ENCODE assay signal across 17 mouse cellular contexts in the genomic region with DNA sequence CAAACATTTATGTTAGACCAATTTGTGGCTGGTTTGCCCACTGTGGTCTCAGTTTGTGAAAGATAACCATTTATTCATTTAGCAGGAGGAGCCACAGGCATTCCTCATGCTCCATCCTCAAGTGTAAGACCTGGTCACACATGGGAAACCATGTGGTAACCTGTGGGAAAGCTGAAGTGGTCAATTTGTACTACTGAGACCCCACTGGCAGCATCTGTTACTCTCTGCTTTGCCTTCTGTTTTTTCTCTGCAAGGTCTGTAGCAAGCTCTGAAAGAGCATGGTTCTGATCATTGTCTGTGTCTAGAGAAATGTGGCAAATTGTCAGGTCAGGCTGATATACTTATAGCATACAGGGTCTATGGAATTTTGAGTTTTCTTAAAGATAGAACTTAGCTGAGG.
DNase-seq lines count a peak whose midpoint lies in the region; ATAC-seq and TF ChIP-seq lines count a peak whose summit lies in the region.
"Had no signal": no experiment of that assay in that cellular context is flagged by ENCODE, and none has a peak within 500 bp of the region (broad histone marks: within the 10 kb centered on the region; RNA-seq: fewer than 3 reads in every experiment).

No protein-coding gene starts in this region.

- no peak overlapping the region for H3K4me2 ChIP-seq in hindbrain, postnatal 0 days (ENCODE audit: low read depth, low read length)
- H3K4me2 ChIP-seq in hindbrain, embryonic 12.5 days (replicated peaks): no peak overlapping the region
- H3K4me2 ChIP-seq: embryonic facial prominence, embryonic 13.5 days; embryonic facial prominence, embryonic 15.5 days; forebrain, embryonic 12.5 days had no signal

- H3K9ac ChIP-seq in hindbrain, postnatal 0 days (replicated peaks; ENCODE audit: low read length): no peak overlapping the region
- no peak overlapping the region for H3K9ac ChIP-seq in hindbrain, embryonic 12.5 days
- H3K9ac ChIP-seq: embryonic facial prominence, embryonic 13.5 days; embryonic facial prominence, embryonic 15.5 days; forebrain, embryonic 12.5 days had no signal

- H3K9me3 ChIP-seq in hindbrain, postnatal 0 days (ENCODE audit: low read length): no peaks in the 10 kb centered on the region
- no peaks in the 10 kb centered on the region for H3K9me3 ChIP-seq in hindbrain, embryonic 12.5 days (replicated peaks)
- H3K9me3 ChIP-seq: embryonic facial prominence, embryonic 13.5 days; embryonic facial prominence, embryonic 15.5 days; forebrain, embryonic 10.5 days; forebrain, embryonic 12.5 days had no signal

- no peak overlapping the region for H3K4me3 ChIP-seq in hindbrain, postnatal 0 days (ENCODE audit: low read length)
- no peak overlapping the region for H3K4me3 ChIP-seq in hindbrain, embryonic 12.5 days
- H3K4me3 ChIP-seq: embryonic facial prominence, embryonic 13.5 days; embryonic facial prominence, embryonic 15.5 days; erythroblast, embryonic 14.5 days; forebrain, embryonic 10.5 days; forebrain, embryonic 12.5 days had no signal

- no peaks in the 10 kb centered on the region for H3K27me3 ChIP-seq in hindbrain, postnatal 0 days (ENCODE audit: insufficient read depth, low read length)
- H3K27me3 ChIP-seq in hindbrain, embryonic 12.5 days: no peaks in the 10 kb centered on the region
- H3K27me3 ChIP-seq: embryonic facial prominence, embryonic 13.5 days; embryonic facial prominence, embryonic 15.5 days; forebrain, embryonic 12.5 days had no signal

- H3K36me3 ChIP-seq in hindbrain, postnatal 0 days (ENCODE audit: insufficient read depth, low read length): no peaks in the 10 kb centered on the region
- no peaks in the 10 kb centered on the region for H3K36me3 ChIP-seq in hindbrain, embryonic 12.5 days
- H3K36me3 ChIP-seq: embryonic facial prominence, embryonic 13.5 days; embryonic facial prominence, embryonic 15.5 days; forebrain, embryonic 10.5 days; forebrain, embryonic 12.5 days had no signal

- H3K27ac ChIP-seq in hindbrain, postnatal 0 days: no peak overlapping the region
- no peak overlapping the region for H3K27ac ChIP-seq in hindbrain, embryonic 12.5 days
- H3K27ac ChIP-seq: embryonic facial prominence, embryonic 13.5 days; embryonic facial prominence, embryonic 15.5 days; forebrain, embryonic 10.5 days; forebrain, embryonic 12.5 days had no signal

- ATAC-seq in hindbrain, postnatal 0 days: no peak; the same call in 1 of the 2 replicates
- no peak for ATAC-seq in hindbrain, embryonic 12.5 days (ENCODE audit: low FRiP score)

- H3K4me1 ChIP-seq in hindbrain, postnatal 0 days (ENCODE audit: insufficient read depth, low read length): no peaks in the 10 kb centered on the region
- no peaks in the 10 kb centered on the region for H3K4me1 ChIP-seq in hindbrain, embryonic 12.5 days
- H3K4me1 ChIP-seq: embryonic facial prominence, embryonic 13.5 days; embryonic facial prominence, embryonic 15.5 days; forebrain, embryonic 10.5 days; forebrain, embryonic 12.5 days had no signal

- DNase-seq in cerebellum, postnatal 14 days: peak; percentile 15 to 53
- DNase-seq in cerebellum, postnatal 25 days: no peak
- DNase-seq in hindbrain, postnatal 0 days (ENCODE audit: low spot score): peak; percentile 27
- DNase-seq: adrenal gland, adult 2 months; adrenal gland, postnatal 10 days; adrenal gland, postnatal 25 days; cerebellum, adult 11 months; cerebellum, adult 18-20 months; cerebellum, adult 9-10 months; cerebellum, postnatal 36 days; embryo, embryonic 11 days had no signal

- no peak for TF ChIP-seq CTCF in hindbrain, postnatal 0 days (IDR thresholded peaks at IDR 0.05; ENCODE audit: low read depth)

Comparison
In these comparisons a context has a peak if more than half of its experiments do, and no peak if none do; other contexts are left out.
1. DNase-seq: peak in cerebellum, postnatal 14 days (2 of 2) and hindbrain, postnatal 0 days (single experiment); none in cerebellum, postnatal 25 days (0 of 2).